Mouse (Mus musculus) naive thymus-derived CD4-positive, alpha-beta T cell, adult 5 months (primary cell): ENCODE measurements around the gene Mcm7. TPM values are rescaled to one million over a fixed set of nuclear protein-coding genes. Genes with fewer than 3 reads are reported as not detected.

Source experiments
- polyA plus RNA-seq: library from polyadenylated mRNA; unstranded; fragments of 100-300 nt; shearing (Covaris generic); gene quantifications from one replicate; pipeline ENCODE4 v1.2.1, GENCODE M21; 2017

Gene Mcm7
- polyA plus RNA-seq: 108 TPM

DNA sequence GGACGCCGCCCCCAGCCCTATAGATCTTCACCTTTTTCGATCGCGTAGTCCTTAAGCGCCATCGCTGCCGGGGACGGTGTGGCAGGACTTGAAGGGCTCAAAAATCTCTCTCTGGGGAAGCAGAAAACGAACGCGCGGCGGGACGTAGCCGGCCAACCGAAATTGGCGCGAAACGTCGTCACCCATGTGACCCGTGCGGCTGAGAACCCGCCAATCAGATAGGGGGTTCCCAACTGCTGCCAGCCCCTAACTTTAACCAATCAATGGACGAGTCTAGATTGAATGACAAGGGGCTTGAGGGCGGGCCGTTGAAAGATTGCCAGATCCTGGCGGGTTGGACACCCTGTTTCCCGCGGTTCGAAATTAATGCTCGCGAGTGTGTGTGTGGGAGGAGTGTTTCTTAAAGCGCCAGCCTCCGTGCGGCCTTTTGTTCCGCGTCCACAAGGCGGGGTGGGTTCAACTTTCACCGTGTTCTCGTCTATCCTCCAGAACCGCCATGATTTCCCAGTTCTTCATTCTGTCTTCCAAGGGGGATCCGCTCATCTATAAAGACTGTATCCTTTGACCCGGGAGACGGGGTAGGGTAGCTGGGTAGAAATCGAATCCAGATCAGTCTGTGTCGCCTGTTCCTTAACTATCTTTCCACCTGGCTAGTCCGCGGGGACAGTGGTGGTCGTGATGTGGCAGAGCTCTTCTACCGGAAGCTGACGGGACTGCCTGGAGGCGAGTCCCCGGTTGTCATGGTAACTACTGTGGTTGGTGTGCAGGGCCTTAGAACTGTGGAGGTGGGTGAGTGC, at the start of gene Mcm7, which contains the start of gene Ap4m1:
Mcm7 (minus strand) TSS at position 728 of the 797 bp plus-strand sequence.
Ap4m1 (plus strand) TSS at position 308 of the 797 bp plus-strand sequence.

DNA sequence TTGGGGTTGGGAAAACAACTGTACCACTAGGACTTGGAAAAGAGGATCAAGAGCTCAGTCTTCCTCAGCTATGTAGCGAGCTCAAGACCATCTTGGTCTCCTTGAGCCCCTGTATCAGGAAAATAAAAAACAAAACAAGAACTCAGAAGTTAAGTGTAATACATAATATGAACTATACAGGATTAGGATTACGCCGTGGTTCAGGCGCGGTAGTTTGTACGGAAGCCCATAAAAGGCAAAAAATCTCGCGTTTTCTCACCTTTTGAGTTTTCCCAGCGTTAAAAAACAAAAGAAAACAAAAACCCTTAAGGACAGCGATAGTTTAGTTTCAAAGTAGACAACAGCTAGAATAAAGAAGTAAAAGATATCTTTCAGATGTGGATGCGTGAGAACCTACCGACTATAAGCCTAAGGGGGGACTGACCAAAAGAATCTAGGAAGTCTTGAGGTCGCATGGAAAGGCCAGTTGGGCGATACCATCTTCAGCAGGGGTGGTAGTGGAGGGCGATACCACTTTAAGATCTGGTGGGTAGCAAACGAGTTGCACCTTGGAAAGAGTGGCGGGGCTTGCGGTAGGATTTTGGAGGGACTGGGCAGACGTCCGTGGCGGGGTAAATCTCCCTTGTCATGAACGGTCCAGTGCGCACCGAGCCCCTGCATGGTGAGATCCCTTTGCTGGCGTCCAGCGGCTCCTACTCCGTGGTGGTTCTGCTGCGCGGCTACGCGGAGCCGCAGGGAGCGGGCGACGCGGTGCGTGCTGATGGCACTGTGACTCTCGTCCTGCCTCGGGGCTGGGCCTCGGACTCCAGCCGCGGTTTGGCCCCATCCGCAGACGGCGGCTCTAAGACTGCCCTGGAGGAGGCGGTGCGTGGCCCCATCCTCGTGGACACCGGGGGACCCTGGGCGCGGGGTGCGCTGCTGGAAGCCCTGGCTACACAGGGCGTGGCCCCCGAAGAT, 21.8 kb upstream of the Mcm7 start, which contains the start of gene Mblac1:
Mblac1 (plus strand) TSS at position 544 of the 957 bp plus-strand sequence.

DNA sequence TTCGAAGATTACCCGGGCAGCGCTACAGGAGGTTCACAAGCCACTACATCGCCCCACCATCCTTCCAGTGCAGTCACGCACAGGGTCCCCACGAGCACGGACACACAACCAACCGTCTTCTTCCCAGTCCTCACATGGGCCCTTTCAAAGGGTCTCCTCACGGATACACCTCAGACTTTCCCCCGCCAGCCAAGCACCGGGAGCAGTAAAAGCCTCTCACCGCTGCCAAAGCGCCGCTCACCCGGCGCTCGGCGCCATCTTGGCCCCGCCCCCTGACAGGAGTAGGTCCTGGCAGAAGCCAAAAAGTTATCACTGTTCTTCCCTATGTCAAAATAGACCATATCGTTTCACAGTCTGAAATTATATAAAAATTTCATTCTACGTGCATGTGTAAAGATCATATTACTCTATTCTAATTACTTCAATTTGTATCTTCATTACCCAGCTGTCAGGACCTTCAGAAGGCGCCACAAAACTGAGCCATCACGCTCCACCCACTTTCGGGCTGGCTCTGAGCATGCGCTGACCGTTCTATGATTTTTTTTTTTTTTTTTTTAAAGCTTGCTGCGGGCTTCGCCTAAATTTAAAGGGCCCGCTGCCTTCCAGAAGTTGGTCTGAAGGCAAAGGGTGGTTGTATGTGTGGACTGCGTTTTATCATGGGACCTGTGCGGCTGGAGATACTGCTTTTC, 14.9 kb upstream of the Mcm7 start, which contains the start of the genes Taf6 and Cnpy4:
Taf6 (minus strand) TSS at position 502 of the 689 bp plus-strand sequence.
Cnpy4 (plus strand) TSS at position 536 of the 689 bp plus-strand sequence.

DNA sequence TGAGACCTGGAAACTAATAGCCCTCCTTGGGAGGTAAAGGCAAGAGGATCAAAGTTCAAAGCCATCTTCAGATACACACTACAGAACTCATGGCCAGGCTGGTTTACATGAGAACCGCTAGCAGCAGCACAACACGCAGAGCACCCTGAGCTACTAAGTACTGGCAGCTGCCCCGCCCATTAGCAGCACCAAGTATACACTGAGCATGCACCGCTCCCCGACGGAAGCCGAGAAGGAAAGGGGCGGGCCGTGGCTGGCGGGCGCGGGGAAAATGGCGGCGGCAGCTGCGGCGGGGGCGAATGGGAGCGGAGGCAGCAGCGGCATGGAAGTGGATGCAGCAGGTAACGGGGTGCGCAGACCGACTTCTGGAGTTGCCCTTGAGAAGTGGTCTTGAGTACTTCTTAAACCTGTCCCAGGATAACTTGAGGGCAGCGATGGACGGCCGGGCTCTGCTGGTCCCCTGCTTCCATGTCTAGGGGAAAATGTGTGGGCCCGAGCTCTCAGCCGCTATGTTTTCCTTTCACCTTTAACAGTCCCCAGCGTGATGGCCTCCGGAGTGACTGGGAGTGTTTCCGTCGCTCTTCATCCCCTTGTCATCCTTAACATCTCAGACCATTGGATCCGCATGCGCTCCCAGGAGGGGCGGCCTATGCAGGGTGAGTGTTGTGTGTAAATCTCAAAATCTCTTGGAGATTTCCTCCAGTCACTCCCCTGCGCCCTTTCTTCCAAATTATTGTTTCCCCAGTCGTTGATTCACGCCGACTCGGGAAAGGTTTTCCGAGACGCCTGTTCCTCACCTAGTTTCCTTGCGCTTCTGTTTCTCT, 11.2 kb downstream of the Mcm7 start, which contains the start of gene Cops6:
Cops6 (plus strand) TSS at position 230 of the 824 bp plus-strand sequence.

DNA sequence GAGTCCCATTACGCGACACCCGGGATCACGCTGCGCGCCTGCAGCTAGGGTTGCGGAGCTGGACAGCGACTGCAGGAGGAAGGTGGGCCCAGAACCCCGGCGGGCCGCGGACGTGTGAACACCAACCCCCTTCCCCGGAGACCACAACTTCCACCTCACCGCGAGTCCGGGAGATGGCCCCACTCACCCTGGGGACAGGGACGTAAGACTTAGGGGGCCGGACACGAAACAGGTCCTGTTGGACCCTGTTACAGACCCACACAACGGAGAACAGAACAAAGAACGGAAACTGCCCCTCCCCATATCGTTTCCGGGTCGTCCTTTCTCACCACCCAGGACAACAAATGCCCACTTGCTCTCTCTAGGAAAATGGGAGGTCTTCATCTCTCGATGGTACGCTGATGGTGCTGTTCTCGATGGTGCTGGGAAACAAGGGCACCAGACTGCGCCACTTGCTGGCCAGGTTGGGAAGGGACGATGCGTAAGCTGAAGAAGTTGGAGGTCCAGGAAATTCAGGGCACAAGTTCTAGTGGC, 16.7 kb downstream of the Mcm7 start, which contains the start of gene Zfp113:
Zfp113 (minus strand) TSS at position 302 of the 534 bp plus-strand sequence.

DNA sequence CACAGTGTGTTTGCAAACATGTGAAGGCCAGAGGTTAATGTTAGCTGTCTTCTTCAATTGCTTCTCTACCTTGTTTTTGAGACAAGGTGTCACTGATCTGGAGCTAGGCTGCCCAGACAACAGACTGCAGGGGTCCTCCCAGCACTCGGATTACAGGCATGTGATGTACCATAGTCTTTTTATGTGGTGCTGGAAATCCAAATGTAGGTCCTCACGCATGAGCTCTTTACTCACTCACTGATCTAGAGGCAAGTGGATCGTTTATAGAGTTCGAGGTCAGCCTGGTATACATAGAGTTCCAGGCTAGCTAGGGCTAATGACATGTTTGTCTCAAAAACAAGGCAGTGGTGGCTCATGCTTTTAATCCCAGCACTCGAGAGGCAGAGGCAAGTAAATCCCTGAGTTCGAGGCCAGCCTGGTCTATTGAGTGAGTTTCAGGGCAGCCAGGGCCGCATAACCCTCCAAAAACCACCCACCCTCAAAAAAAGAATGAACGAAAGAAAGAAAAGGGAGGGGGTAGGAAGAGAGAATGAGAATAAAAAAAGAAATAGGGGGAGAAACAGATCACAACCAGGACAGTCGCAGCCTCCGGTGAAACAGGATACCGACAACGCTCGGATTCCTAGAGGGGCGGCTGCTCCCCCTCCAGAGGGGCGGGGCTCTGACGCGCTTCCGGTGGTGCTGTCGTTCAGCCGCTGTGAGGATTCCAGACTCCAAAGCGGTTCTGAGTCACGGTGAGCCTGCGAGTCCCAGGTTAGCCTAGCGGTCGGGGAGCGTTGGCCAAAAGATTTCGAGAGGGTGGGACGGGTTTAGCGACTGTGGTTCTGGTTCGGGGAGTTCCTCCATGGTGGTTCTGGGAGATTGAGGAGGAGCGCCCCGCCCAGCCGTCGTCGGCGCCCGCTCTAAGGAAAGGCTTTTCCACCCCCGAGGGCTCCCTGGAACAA, 55.7 kb downstream of the Mcm7 start, which contains the start of gene Zscan21:
Zscan21 (plus strand) TSS at position 649 of the 944 bp plus-strand sequence.

Other genes with a start within 250 kb of the Mcm7 start
- not detected for gene Gjc3, start 209.3 kb downstream of the Mcm7 start, polyA plus RNA-seq
- gene Azgp1, start 190.9 kb downstream of the Mcm7 start, polyA plus RNA-seq: not detected
- gene Smok3a, start 151.2 kb downstream of the Mcm7 start, polyA plus RNA-seq: not detected
- gene Smok3b, start 151.0 kb downstream of the Mcm7 start, polyA plus RNA-seq: not detected
- gene Smok3c, start 119.2 kb downstream of the Mcm7 start, polyA plus RNA-seq: not detected
- 16.7 TPM for gene Zkscan1, start 87.3 kb downstream of the Mcm7 start, polyA plus RNA-seq
- 29.1 TPM for gene Zscan21, start 55.5 kb downstream of the Mcm7 start, polyA plus RNA-seq
- 7.7 TPM for gene Zfp113, start 16.7 kb downstream of the Mcm7 start, polyA plus RNA-seq
- 129 TPM for gene Cops6, start 11.4 kb downstream of the Mcm7 start, polyA plus RNA-seq
- gene Ap4m1, start 420 bp downstream of the Mcm7 start, polyA plus RNA-seq: 11.9 TPM
- gene Taf6, start 15.0 kb upstream of the Mcm7 start, polyA plus RNA-seq: 33.2 TPM
- gene Cnpy4, start 15.1 kb upstream of the Mcm7 start, polyA plus RNA-seq: 14.6 TPM
- not detected for gene Mblac1, start 21.9 kb upstream of the Mcm7 start, polyA plus RNA-seq
- gene Nxpe5, start 53.5 kb upstream of the Mcm7 start, polyA plus RNA-seq: not detected
- gene Lamtor4, start 83.1 kb upstream of the Mcm7 start, polyA plus RNA-seq: 24.9 TPM
- 20.3 TPM for gene BC037034, start 91.6 kb upstream of the Mcm7 start, polyA plus RNA-seq
- 0.22 TPM for gene Gal3st4, start 100.4 kb upstream of the Mcm7 start, polyA plus RNA-seq
- not detected for gene Gm43720, start 107.5 kb upstream of the Mcm7 start, polyA plus RNA-seq
- 1.9 TPM for gene Gpc2, start 107.6 kb upstream of the Mcm7 start, polyA plus RNA-seq
- gene Stag3, start 107.8 kb upstream of the Mcm7 start, polyA plus RNA-seq: 0.27 TPM
- not detected for gene Pvrig, start 169.5 kb upstream of the Mcm7 start, polyA plus RNA-seq